Mouse (Mus musculus): ENCODE data around the gene Fnbp4.

Gene Fnbp4

DNA sequence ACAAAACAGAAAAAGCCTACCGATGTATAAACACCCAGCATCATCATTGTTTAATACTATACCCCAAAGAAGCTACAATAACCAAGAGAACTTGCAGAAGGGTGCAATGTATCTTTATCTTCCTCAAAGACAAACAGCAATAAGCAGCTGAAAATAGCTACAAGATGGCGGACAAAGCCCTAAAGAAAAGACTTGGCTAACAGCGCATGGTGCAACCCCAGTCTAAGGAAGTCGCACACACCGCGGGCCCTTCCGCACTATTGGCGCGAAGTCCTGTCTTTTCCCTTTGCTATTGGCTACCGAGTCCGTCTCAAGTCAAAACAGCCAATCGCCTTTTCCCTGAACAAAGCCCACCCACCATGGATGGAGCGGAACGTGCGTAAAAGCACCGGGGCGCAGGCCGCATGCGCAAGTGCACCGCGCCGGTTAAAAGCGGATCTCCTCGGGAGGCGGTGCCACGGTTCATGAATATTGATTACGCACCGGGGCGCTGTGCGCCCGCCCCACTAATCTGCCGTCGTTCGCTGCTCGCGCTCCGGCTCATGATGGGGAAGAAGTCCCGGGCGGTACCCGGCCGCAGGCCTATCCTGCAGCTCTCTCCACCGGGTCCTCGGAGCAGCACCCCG is at the start of gene Fnbp4:
Gene Fnbp4, plus strand, starts transcription at position 318 of the 626 bp plus-strand sequence.
- DNase-seq (ENCODE audit: low spot score), result peak; percentile 99

DNA sequence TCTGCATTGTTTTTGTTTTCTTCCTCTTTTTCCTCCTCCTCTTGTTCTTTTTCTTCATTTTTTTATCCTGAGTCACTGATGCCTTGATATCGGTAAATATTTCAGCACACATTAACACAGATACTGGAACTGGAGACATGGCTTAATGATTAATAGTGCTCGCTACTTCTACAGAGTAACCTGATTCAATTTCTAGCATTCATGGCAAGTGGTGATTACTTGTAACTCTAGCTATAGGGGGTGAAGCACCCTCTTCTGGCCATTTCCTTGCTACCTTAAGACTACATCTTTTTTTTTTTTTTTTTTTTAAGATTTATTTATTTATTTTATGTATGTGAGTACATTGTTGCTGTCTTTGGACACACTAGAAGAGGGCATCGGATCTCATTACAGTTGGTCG is 44.2 kb upstream of the Fnbp4 start:
- no peak for DNase-seq (ENCODE audit: low spot score)

DNA sequence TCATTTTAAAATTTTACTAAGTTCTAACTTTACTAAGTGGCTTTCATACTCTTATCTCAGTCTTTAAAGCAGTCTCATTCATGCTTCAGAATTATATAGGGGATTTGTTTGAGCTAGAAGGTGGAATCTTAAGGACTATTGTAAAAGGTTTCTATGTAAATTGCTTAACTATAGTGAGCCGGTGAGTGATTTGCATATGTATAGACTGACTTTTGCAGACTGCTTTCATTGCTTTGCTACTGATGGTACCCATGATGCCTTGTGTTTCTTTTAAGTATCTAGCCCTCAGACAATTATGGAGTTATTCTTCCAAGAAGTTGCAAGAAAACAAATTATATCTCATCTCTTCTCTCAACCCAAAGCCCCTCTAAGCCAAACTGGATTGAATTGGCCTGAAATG is 36.6 kb upstream of the Fnbp4 start:
- no peak for DNase-seq (ENCODE audit: low spot score)

DNA sequence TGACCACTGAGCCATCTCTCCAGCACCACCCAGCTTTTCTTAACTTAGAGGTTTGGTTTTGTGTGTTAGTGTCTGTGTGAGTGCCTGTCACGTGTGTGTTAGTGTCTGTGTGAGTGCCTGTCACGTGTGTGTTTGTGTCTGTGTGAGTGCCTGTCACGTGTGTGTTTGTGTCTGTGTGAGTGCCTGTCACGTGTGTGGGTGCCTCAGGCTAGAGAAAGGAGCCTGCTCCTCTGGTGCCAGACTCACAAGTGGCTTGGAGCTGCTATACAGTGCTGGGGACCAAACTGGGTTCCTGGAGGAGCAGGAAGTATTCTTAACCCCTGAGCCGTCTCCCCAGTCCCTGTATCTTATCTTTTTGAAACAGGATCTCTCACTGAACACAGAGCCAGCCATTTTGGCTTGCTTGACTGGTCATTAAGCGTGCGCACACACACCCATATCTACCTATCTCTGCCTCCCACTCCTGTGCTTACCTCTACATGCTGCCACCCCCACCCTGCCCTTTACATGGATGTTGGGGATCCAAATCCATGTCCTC is 29.5 kb upstream of the Fnbp4 start:
- DNase-seq (ENCODE audit: low spot score), result no peak

DNA sequence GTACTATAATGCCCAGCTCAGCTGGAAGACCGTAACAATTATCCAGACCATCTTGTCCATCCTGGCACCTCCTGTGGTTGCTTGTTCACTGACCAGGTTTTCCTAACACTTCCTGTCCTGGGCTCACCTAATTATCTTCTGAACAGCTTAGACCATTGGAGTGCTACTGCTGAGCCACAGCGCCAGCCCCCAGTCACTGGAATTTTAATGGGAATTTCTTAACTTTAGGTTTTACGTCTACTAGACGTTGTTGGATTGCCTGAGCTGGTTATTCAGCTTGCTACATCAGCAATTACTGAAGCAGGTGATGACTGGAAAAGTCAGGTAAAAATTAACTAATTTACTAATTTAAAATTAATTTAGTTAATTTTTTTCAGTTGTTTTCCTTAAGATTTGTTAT is 27.8 kb upstream of the Fnbp4 start:
- no peak for DNase-seq (ENCODE audit: low spot score)

DNA sequence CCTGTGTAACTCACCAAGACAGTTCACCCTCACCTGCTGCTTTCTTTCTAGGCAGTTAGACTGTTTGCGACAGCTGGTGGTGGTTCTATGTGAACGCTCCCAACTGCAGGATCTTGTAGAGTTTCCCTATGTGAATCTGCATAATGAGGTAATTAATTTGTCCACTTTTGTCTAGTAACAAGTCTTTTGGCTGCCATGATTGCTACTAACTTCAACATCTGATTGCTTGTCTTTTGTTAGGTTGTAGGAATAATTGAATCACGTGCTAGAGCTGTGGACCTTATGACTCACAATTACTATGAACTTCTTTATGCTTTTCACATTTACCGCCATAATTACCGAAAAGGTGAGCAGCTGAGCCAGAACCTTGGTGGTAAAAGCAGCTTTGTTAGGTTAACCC is 27.2 kb upstream of the Fnbp4 start:
- DNase-seq (ENCODE audit: low spot score), result no peak

DNA sequence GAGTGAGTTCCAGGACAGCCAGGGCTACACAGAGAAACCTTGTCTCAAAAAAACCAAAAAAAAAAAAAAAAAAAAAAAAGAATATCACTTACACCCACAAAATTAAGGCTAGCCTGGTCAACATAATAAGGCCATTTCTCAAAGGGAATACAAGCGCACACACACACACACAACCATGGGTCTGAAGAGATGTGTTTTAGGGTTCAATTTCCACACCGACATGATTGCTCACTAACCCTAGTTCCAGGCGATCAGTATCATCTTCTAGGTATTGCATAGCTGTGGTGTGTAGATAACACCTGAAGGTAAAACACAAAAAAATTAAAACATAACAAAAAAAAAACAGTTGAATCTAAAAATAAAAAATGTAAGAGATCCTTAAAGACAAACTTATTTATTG is 18.4 kb upstream of the Fnbp4 start:
- DNase-seq (ENCODE audit: low spot score), result no peak

DNA sequence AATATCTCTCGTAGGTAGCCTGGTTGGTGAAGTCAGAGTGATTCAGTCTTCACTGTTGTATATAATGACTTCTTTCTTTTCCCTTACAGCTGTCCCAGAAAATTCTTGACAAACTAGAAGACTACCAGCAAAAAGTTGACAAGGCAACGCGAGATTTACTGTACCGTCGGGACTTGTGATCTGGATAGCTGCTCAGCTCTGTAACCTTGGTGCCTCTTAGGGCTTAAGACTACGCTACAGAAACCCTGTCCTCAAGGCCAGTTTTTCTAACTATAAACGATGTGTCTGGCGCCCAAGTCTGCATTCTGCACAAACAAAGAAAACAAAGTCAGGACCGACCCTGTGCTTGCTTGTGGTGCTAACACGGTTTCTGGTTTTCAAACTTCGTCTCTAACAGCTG is 9.8 kb upstream of the Fnbp4 start:
- no peak for DNase-seq (ENCODE audit: low spot score)

DNA sequence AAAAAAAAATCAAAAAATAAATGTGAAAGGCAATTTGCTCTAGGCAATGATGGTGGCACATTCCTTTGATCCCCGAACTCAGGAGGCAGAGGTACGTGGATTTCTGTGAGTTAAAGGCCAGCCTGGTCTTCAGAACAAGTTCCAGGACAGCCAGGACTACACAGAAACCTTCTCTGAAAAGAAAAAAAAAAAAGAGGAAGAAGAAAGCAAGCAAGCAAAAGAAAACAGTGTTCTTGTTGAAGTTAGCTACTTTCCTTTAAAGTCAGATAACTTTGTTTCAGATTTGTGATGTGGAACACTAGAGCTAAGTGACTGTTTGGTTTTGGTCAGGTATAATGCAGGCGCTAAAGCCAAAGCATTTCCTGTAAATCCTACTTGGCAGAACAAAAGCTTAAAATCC is 6.4 kb upstream of the Fnbp4 start:
- no peak for DNase-seq (ENCODE audit: low spot score)

DNA sequence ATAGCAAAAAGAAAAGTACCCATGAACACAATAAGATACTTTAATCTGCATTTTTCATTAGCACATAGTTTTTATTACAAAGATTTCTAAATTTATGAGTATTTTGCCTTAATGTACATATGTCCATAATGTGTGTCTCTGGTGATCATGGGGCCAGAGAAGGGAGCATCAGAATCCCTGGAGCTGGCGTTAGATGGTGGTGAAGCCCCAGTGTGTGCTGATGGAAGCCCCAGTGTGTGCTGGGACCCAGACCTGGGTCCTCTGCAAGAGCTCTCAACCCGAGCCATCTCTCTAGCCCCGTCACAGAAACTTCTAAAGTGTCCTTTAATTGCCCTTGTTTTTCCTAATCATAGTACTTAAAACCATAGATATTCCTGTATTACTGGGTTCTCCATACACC is 5.8 kb upstream of the Fnbp4 start:
- DNase-seq (ENCODE audit: low spot score), result no peak

DNA sequence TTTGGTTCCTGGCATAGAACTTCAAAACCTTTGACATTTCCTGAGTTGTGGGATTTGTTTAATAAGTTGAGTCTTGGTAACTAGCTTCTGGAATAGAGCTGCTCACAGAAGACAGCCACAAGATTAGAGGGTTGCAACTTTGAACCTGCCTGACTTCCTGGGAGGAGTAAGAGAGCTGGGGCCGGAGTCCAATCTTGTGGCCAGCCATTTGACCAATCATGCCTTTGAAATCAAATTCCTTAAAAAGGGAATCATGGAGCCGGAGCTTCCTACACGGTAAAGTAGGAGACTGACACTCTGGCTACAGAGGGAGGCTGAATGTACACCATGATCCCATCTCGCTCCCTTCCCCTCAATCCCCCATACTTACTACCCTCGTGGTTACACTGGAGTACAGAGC is 5.2 kb upstream of the Fnbp4 start:
- no peak for DNase-seq (ENCODE audit: low spot score)

DNA sequence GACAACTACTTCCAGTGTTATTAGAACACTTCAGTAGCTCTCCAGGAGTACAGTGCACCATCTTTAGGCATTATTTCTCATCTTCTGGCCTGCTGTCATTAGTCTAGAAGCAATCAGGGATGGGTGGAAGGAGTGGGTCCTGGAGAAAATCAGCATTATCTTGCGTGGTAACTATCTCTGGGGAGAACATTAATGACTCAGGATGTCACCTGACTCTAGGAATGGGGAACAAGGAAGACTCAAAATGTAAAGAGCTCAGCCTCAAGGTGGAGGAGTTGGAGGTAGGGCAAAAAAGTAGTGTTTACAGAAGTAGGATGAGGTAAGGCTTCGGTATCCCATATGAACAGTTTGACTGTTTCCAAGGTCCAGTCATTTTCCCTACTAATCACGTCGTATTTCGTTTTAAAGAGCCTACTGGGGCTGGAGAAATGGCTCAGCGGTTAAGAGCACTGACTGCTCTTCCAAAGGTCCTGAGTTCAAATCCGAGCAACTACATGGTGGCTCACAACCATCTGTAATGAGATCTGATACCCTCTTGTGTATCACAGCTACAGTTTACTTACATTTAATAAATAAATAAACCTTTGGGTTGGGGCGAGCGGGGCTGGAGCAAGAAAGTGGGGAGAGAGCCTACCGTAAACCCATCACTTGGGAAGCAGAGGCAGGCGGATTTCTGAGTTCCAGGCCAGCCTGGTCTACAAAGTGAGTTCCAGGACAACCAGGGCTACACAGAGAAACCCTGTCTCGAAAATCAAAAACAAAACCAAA is 701 bp upstream of the Fnbp4 start:
- no peak for DNase-seq (ENCODE audit: low spot score)

DNA sequence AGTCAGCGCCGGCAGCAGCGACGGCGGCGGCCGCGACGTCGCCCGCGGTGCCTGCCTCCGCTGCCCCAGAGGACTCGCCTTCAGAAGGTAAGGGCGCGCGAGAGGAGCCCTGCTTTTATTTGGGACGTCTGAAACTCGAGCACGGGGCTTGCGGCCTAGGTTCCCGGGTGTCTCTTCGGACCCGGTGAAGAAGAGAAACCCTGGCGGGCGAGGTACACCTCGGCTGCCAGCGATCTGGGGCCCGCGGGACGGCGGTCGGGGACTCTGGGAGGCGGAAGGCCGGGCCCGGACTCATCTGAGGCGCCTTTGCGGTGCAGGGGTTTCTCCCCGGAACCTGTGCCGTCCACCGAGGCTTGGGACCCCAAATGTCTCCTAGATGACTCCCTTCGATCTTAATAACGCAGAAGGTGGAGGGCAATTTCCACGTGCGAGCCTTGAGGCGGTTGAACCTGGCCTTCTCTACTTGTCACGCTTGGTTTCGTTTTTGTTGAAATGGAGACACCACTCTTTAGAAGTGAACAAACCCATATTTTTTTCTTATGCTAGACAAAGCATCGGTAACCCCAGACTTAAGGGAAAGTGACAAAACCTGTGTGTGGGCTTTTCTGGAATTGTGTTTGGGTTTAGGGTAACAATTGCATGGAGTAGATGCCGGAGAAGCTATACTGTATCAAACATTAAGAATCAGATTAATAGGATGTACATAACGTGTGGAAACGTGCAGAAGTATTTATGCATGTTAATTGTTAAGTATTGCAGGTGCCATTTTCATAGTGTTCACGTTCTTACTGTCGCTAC is 769 bp downstream of the Fnbp4 start:
- DNase-seq (ENCODE audit: low spot score), result no peak

DNA sequence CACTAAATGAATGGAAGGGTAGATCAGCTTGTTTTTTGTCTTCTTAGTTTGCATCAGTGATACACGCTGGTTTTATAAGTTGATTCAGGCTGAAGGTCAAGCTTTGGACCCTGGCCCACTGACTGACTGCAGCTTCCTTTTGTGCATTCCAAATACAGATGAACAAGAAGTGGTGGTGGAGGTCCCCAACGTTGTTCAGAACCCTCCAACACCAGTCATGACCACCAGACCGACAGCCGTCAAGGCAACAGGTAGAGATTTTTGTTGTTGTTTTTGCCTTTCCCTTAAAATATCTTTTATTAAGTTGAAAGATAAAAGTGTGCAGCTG is 1.3 kb downstream of the Fnbp4 start:
- DNase-seq (ENCODE audit: low spot score), result peak; percentile 16

DNA sequence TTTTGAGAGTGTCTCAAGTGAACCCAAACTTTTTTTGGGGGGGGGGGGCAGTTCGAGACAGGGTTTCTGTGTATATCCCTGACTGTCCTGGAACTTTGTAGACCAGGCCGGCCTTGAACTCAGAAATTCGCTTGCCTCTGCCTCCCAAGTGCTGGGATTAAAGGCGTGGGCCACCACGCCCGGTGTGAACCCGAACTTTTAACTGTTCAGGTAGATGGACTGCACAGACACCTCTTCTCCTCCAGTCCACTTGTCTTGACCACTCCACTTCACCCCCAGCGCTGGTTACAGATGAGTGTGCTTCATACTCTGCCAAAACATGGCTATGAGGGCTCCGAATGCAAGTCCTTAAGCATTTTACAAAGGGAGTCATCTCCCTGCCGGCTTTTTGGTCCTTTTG is 2.0 kb downstream of the Fnbp4 start:
- DNase-seq (ENCODE audit: low spot score), result no peak

DNA sequence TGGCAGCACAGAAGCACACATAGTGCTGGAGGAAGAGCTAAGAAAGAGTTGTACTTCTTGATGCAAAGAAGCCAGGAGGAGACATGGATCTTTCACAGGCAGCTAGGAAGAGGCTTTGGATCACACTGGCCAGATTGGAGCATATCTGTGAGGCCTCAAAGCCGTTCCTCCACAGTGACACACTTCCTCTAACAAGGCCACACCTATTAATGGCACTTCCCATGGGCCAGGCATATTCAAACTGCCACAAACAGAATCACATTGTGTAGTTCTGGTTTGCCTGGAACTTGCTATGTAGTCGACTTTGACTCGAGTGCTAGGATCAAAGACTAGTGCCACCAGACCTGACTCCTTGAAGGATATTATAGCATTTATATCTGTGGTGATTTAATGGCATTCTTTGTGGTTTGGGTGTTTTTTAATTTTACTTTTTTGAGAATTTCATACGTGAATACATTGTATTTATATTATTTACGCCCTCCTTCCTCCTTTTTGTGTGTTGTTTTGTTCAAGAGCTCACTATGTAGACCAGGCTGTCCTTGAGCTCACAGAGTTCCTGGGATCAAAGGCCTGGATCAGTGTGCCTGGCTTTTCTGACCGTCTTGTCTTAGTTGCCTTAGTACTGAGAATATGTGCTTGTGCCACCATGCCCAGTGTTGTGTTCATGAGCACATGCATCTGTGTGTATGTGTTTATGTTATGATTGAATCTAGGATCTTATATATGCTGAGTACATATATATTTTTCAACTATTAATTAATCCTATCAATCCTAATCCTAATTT is 4.7 kb downstream of the Fnbp4 start:
- DNase-seq (ENCODE audit: low spot score), result no peak

DNA sequence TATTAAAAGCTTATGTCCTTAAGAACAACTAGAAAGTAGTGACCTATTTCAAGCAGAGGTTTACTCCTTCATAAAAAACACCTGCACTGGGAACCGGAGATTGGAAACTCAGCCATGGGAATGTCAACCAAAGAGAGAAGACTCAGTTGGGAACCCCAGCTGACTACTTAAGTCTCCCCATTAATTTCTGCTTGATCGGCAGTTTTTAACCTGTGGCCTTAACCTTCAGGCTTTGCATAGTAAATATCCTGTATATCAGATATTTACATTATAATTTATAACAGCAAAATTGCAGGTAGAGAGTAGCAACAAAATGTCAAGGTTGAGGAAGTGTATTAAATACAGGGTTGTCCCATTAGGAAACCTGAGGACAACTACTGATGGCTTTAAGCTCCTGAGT is 8.4 kb downstream of the Fnbp4 start:
- DNase-seq (ENCODE audit: low spot score), result no peak

DNA sequence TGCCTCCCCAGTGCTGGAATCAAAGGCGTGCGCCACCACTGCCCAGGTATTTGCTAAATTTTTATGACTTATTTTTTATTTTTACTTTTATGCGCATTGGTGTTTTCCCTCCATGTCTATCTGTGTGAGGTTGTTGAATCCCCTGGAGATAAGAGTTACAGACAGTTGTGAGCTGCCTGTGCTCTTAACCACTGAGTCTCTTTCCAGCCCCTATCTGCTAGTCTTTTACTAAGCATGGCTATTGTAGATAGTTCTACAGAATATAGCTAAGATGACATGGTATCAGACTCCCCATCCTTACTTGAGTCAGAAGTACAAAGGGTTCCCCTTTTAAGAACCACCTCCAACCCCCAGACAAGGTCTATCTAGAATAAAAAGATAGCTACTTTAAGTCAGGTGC is 9.0 kb downstream of the Fnbp4 start:
- no peak for DNase-seq (ENCODE audit: low spot score)

DNA sequence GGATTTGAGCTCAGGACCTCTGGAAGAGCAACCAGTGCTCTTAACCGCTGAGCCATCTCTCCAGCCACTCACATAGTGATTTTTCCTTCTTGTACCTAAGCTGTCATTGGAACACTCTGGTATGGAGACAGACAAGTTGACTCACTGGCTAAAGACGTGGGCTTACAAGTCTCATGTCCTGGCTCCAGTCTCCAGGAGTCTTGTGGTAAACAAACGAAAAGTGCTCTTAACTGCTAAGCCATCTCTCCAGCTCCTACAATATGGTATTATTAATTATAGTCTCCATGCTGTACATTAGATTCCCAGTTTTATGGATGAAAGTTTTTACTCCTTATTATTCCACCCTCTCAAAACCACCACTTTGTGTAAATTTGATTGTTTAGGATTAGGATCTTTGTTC is 20.0 kb downstream of the Fnbp4 start:
- DNase-seq (ENCODE audit: low spot score), result no peak

DNA sequence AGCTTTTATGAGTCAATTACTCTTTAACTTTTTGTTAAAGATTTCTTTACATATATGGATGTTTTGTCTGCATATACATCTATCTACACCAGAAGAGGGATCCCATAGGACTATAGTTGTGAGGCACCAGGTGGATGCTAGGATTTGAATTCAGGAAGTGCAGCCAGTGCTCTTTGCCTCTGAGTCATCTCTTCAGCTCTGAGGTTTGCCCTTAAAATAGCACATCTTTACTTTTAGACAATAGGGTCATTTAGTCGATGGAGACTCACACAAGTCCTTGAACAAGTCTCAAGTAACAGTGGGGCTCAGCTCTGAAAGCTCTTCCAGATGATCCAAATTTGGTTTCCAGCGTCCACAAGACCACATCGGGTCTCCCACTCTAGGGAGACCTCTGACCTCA is 36.2 kb downstream of the Fnbp4 start:
- no peak for DNase-seq (ENCODE audit: low spot score)

DNA sequence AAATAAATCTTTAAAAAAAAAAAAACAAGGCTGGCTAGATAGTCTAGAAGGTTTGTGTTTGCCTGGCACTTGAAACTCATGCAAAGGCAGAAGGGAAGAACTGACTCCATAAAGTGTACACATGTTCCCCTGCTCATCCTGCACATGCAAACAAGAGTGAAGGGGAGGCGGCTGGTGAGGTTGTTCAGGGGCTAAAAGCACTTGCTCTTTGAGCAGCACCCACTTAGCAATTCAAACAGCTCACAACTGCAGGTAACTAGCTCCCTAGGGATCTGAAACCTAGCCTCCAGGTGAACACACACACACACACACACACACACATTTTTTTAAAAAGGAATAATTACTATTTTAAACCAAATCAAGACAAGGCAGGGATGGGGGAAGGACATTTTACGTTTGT is 36.8 kb downstream of the Fnbp4 start:
- no peak for DNase-seq (ENCODE audit: low spot score)

DNA sequence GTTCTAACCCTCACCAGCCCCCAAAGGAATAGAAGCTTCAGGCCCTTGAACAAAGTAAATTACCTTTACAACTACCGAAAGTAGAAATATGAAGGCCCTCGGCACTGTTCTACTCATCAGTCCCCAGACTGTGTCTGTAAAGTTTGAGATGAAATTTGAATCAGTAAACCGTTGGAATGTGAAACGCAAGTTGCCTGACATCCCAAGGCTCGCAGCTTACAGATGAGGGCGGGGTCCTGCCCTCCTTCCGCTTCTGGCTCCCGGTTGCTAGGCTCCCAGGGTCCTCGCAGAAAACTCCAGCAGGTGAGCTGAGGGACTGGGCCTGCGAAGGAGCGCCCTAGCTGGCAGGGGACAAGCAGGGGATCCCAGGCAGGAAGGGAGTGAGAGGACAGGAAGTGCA is 37.3 kb downstream of the Fnbp4 start, which contains the start of gene Agbl2:
Gene Agbl2, plus strand, starts transcription at position 270 of the 400 bp plus-strand sequence.
- peak; percentile 50 for DNase-seq (ENCODE audit: low spot score)

Measured in retina, embryonic 14.5 days (tissue).